Mouse (Mus musculus) ES-Bruce4 (cell line): ENCODE results near the gene Slc9a1. TPM values are rescaled to one million over a fixed set of nuclear protein-coding genes. Genes with fewer than 3 reads are reported as not detected.
A peak's percentile ranks its signal among the peaks of the same experiment; 100 is the strongest.

Experiments
- H3K27ac ChIP-seq: 2 replicates; pipeline ENCODE4 v1.5.1; 2012; ENCODE audit warnings: low read length, inconsistent platforms; ENCODE audit not compliant: insufficient read depth
- H3K27me3 ChIP-seq: 2 replicates; pipeline ENCODE4 v1.6.1; 2012; ENCODE audit warnings: mild to moderate bottlenecking, low read length, inconsistent platforms; ENCODE audit not compliant: control insufficient read depth, poor library complexity, insufficient read depth, severe bottlenecking
- H3K36me3 ChIP-seq: 2 replicates; pipeline ENCODE4 v1.6.1; 2012; ENCODE audit warnings: inconsistent platforms, mild to moderate bottlenecking, low read length, moderate library complexity; ENCODE audit not compliant: control insufficient read depth, poor library complexity, insufficient read depth, severe bottlenecking
- H3K4me1 ChIP-seq: one replicate; pipeline ENCODE4 v1.8.1; 2011; ENCODE audit warnings: low read length; ENCODE audit not compliant: control insufficient read depth, insufficient read depth
- H3K4me3 ChIP-seq: 2 replicates; pipeline ENCODE4 v1.5.1; 2011; ENCODE audit warnings: low read depth, mild to moderate bottlenecking, low read length
- H3K9ac ChIP-seq: 2 replicates; pipeline ENCODE4 v1.6.1; 2012; ENCODE audit warnings: low read depth, mild to moderate bottlenecking, inconsistent platforms; ENCODE audit not compliant: poor library complexity, severe bottlenecking
- H3K9me3 ChIP-seq: replicated peaks from 2 replicates; pipeline ENCODE4 v1.6.1; 2012; ENCODE audit warnings: mild to moderate bottlenecking, low read length, inconsistent platforms; ENCODE audit not compliant: control insufficient read depth, poor library complexity, insufficient read depth, severe bottlenecking
- CTCF ChIP-seq: IDR thresholded peaks from one replicate; pipeline ENCODE4 v1.8.1; 2011; ENCODE audit warnings: low read depth, low read length
- EP300 ChIP-seq: IDR thresholded peaks from 2 replicates; pipeline ENCODE4 v1.6.1; 2011; ENCODE audit warnings: low read depth, low read length; ENCODE audit not compliant: insufficient read depth
- polyA plus RNA-seq: library from polyadenylated mRNA; stranded (reverse); fragments of >200 nt; gene quantifications from 2 replicates; pipeline ENCODE4 v1.2.4, GENCODE M21; 2011; ENCODE audit warnings: low read depth; ENCODE audit not compliant: missing spikeins, insufficient read depth, insufficient read length

The Slc9a1 gene
- polyA plus RNA-seq, 1 experiment = 21.4 TPM

GRCm38 (mm10) chr4:133471135-133471821 lies 101.8 kb downstream of the Slc9a1 start:
- Histone ChIP-seq H3K9me3 (peaks cover 5% of the 10 kb centered on the region), H3K4me3 (no peak overlapping the region), H3K9ac (no peak overlapping the region), H3K4me1 (peaks cover 2% of the 10 kb centered on the region), H3K27me3 (no peaks in the 10 kb centered on the region), H3K27ac (no peak overlapping the region), H3K36me3 (no peaks in the 10 kb centered on the region)
- TF ChIP-seq EP300 = no peak
- peak; percentile 11 for TF ChIP-seq CTCF

Other genes with a start within 250 kb of the Slc9a1 start
- 102 and 103 TPM in 2 replicates for gene Wasf2, start 239.2 kb upstream of the Slc9a1 start, polyA plus RNA-seq
- 9.6 and 12.4 TPM in 2 replicates for gene Cd164l2, start 157.6 kb upstream of the Slc9a1 start, polyA plus RNA-seq
- 0.26 and 0.52 TPM in 2 replicates for gene Gpr3, start 157.2 kb upstream of the Slc9a1 start, polyA plus RNA-seq
- gene Map3k6, start 128.9 kb upstream of the Slc9a1 start, polyA plus RNA-seq = 3.8 TPM in 2 replicates
- 12.6 and 15.2 TPM in 2 replicates for gene Sytl1, start 106.6 kb upstream of the Slc9a1 start, polyA plus RNA-seq
- 28.5 and 32.4 TPM in 2 replicates for gene Tmem222, start 91.9 kb upstream of the Slc9a1 start, polyA plus RNA-seq
- 69.2 and 71.5 TPM in 2 replicates for gene Wdtc1, start 16.2 kb upstream of the Slc9a1 start, polyA plus RNA-seq
- gene Tent5b, start 110.4 kb downstream of the Slc9a1 start, polyA plus RNA-seq = 10.9 and 12.4 TPM in 2 replicates
- gene Trnp1, start 128.8 kb downstream of the Slc9a1 start, polyA plus RNA-seq = 10.4 and 13.6 TPM in 2 replicates
- 10.2 and 13.2 TPM in 2 replicates for gene Kdf1, start 149.3 kb downstream of the Slc9a1 start, polyA plus RNA-seq
- gene Nudc, start 176.3 kb downstream of the Slc9a1 start, polyA plus RNA-seq = 274 and 303 TPM in 2 replicates
- gene Nr0b2, start 183.7 kb downstream of the Slc9a1 start, polyA plus RNA-seq = not detected in 2 replicates
- gene Gpatch3, start 205.0 kb downstream of the Slc9a1 start, polyA plus RNA-seq = 3.9 and 7.9 TPM in 2 replicates
- gene Gpn2, start 214.7 kb downstream of the Slc9a1 start, polyA plus RNA-seq = 22.2 and 24.3 TPM in 2 replicates
- gene Sfn, start 232.5 kb downstream of the Slc9a1 start, polyA plus RNA-seq = 250 and 292 TPM in 2 replicates